Mouse (Mus musculus): Measurements from ENCODE around the gene Tekt3. TPM values are rescaled to one million over a fixed set of nuclear protein-coding genes. Genes with fewer than 3 reads are reported as not detected.

The Tekt3 gene
- polyA plus RNA-seq, 1 experiment from 2014 or later = not detected

GRCm38 (mm10) chr11:63084536-63084935, 23.1 kb downstream of the Tekt3 start:
- no peak overlapping the region for H3K27ac ChIP-seq
- H3K27me3 ChIP-seq (replicated peaks) = no peaks in the 10 kb centered on the region
- ATAC-seq (replicated peaks) = no peak
- H3K9me3 ChIP-seq = no peaks in the 10 kb centered on the region
- H3K4me3 ChIP-seq = no peak overlapping the region
- WGBS = 83% methylated on average over 3 of the region's 3 CpGs
- H3K4me2 ChIP-seq = no peak overlapping the region
- no peaks in the 10 kb centered on the region for H3K36me3 ChIP-seq (replicated peaks)
- no peaks in the 10 kb centered on the region for H3K4me1 ChIP-seq
- H3K9ac ChIP-seq = no peak overlapping the region

GRCm38 (mm10) chr11:63088672-63089071, 27.2 kb downstream of the Tekt3 start:
- H3K4me2 ChIP-seq = no peak overlapping the region
- no peaks in the 10 kb centered on the region for H3K36me3 ChIP-seq (replicated peaks)
- no peaks in the 10 kb centered on the region for H3K9me3 ChIP-seq
- 89% methylated on average over 6 of the region's 6 CpGs for WGBS
- H3K27ac ChIP-seq = no peak overlapping the region
- H3K4me1 ChIP-seq = no peaks in the 10 kb centered on the region
- no peaks in the 10 kb centered on the region for H3K27me3 ChIP-seq (replicated peaks)
- no peak overlapping the region for H3K9ac ChIP-seq
- no peak for ATAC-seq (replicated peaks)
- no peak overlapping the region for H3K4me3 ChIP-seq

GRCm38 (mm10) chr11:63090210-63090609, 28.8 kb downstream of the Tekt3 start:
- Histone ChIP-seq H3K36me3 (replicated peaks) (no peaks in the 10 kb centered on the region), H3K4me3 (no peak overlapping the region), H3K9me3 (no peaks in the 10 kb centered on the region), H3K4me2 (no peak overlapping the region), H3K27ac (no peak overlapping the region), H3K9ac (no peak overlapping the region), H3K27me3 (replicated peaks) (no peaks in the 10 kb centered on the region), H3K4me1 (no peaks in the 10 kb centered on the region)
- ATAC-seq (replicated peaks) = no peak
- 56% methylated on average over 4 of the region's 4 CpGs for WGBS

- Histone ChIP-seq H3K27ac (no peak overlapping the region), H3K4me1 (no peaks in the 10 kb centered on the region), H3K4me2 (no peak overlapping the region), H3K9me3 (no peaks in the 10 kb centered on the region), H3K36me3 (replicated peaks) (no peaks in the 10 kb centered on the region), H3K4me3 (no peak overlapping the region), H3K9ac (no peak overlapping the region), H3K27me3 (replicated peaks) (no peaks in the 10 kb centered on the region)
- no peak for ATAC-seq (replicated peaks)
- WGBS = 97% methylated on average over 6 of the region's 6 CpGs
Measured at GRCm38 (mm10) chr11:63090986-63091385, 29.5 kb downstream of the Tekt3 start.

GRCm38 (mm10) chr11:63092271-63092670, 30.8 kb downstream of the Tekt3 start:
- Histone ChIP-seq H3K4me3 (no peak overlapping the region), H3K27ac (no peak overlapping the region), H3K4me1 (no peaks in the 10 kb centered on the region), H3K36me3 (replicated peaks) (no peaks in the 10 kb centered on the region), H3K27me3 (replicated peaks) (no peaks in the 10 kb centered on the region), H3K4me2 (no peak overlapping the region), H3K9me3 (no peaks in the 10 kb centered on the region), H3K9ac (no peak overlapping the region)
- no peak for ATAC-seq (replicated peaks)
- WGBS = 70% methylated on average over 5 of the region's 5 CpGs

- H3K4me1 ChIP-seq = no peaks in the 10 kb centered on the region
- no peak overlapping the region for H3K4me2 ChIP-seq
- no peak overlapping the region for H3K27ac ChIP-seq
- no peak for ATAC-seq (replicated peaks)
- no peak overlapping the region for H3K9ac ChIP-seq
- H3K4me3 ChIP-seq = no peak overlapping the region
- WGBS = 75% methylated on average over 5 of the region's 5 CpGs
- no peaks in the 10 kb centered on the region for H3K9me3 ChIP-seq
- no peaks in the 10 kb centered on the region for H3K27me3 ChIP-seq (replicated peaks)
- no peaks in the 10 kb centered on the region for H3K36me3 ChIP-seq (replicated peaks)
Measured at GRCm38 (mm10) chr11:63093601-63094000, 32.1 kb downstream of the Tekt3 start.

GRCm38 (mm10) chr11:63094496-63094895, 33.0 kb downstream of the Tekt3 start:
- Histone ChIP-seq H3K9ac (no peak overlapping the region), H3K9me3 (no peaks in the 10 kb centered on the region), H3K4me3 (no peak overlapping the region), H3K4me1 (no peaks in the 10 kb centered on the region), H3K27ac (no peak overlapping the region), H3K4me2 (no peak overlapping the region), H3K27me3 (replicated peaks) (no peaks in the 10 kb centered on the region), H3K36me3 (replicated peaks) (no peaks in the 10 kb centered on the region)
- WGBS = 87% methylated on average over 8 of the region's 8 CpGs
- no peak for ATAC-seq (replicated peaks)

GRCm38 (mm10) chr11:63098016-63098415, 36.6 kb downstream of the Tekt3 start:
- no peak for ATAC-seq (replicated peaks)
- Histone ChIP-seq H3K4me2 (no peak overlapping the region), H3K27ac (no peak overlapping the region), H3K27me3 (replicated peaks) (no peaks in the 10 kb centered on the region), H3K36me3 (replicated peaks) (no peaks in the 10 kb centered on the region), H3K4me1 (no peaks in the 10 kb centered on the region), H3K4me3 (no peak overlapping the region), H3K9me3 (no peaks in the 10 kb centered on the region), H3K9ac (no peak overlapping the region)
- WGBS = 88% methylated on average over 3 of the region's 3 CpGs

GRCm38 (mm10) chr11:63099390-63099789, 37.9 kb downstream of the Tekt3 start:
- Histone ChIP-seq H3K4me2 (no peak overlapping the region), H3K4me3 (no peak overlapping the region), H3K27me3 (replicated peaks) (no peaks in the 10 kb centered on the region), H3K9me3 (no peaks in the 10 kb centered on the region), H3K27ac (no peak overlapping the region), H3K36me3 (replicated peaks) (no peaks in the 10 kb centered on the region), H3K4me1 (no peaks in the 10 kb centered on the region), H3K9ac (no peak overlapping the region)
- WGBS = 83% methylated on average over 3 of the region's 3 CpGs
- ATAC-seq (replicated peaks) = no peak

GRCm38 (mm10) chr11:63103256-63103655, 41.8 kb downstream of the Tekt3 start:
- H3K4me1 ChIP-seq = no peaks in the 10 kb centered on the region
- WGBS = 87% methylated on average over 7 of the region's 7 CpGs
- no peaks in the 10 kb centered on the region for H3K9me3 ChIP-seq
- H3K4me2 ChIP-seq = no peak overlapping the region
- H3K36me3 ChIP-seq (replicated peaks) = no peaks in the 10 kb centered on the region
- no peak overlapping the region for H3K27ac ChIP-seq
- H3K27me3 ChIP-seq (replicated peaks) = no peaks in the 10 kb centered on the region
- no peak overlapping the region for H3K4me3 ChIP-seq
- no peak for ATAC-seq (replicated peaks)
- no peak overlapping the region for H3K9ac ChIP-seq

- Histone ChIP-seq H3K4me3 (no peak overlapping the region), H3K9ac (no peak overlapping the region), H3K9me3 (no peaks in the 10 kb centered on the region), H3K4me1 (no peaks in the 10 kb centered on the region), H3K27ac (no peak overlapping the region), H3K36me3 (replicated peaks) (no peaks in the 10 kb centered on the region), H3K27me3 (replicated peaks) (no peaks in the 10 kb centered on the region), H3K4me2 (no peak overlapping the region)
- no peak for ATAC-seq (replicated peaks)
- WGBS = 96% methylated on average over 2 of the region's 2 CpGs
Measured at GRCm38 (mm10) chr11:63104026-63104425, 42.6 kb downstream of the Tekt3 start.

- H3K9me3 ChIP-seq = no peaks in the 10 kb centered on the region
- no peak overlapping the region for H3K27ac ChIP-seq
- no peaks in the 10 kb centered on the region for H3K27me3 ChIP-seq (replicated peaks)
- no peak overlapping the region for H3K4me3 ChIP-seq
- ATAC-seq (replicated peaks) = no peak
- H3K4me1 ChIP-seq = no peaks in the 10 kb centered on the region; the same call in 1 of the 2 replicates
- no peak overlapping the region for H3K4me2 ChIP-seq
- WGBS = 44% methylated on average over 1 of the region's 1 CpGs
- H3K36me3 ChIP-seq (replicated peaks) = no peaks in the 10 kb centered on the region
- H3K9ac ChIP-seq = no peak overlapping the region
Measured at GRCm38 (mm10) chr11:63109230-63109775, 47.8 kb downstream of the Tekt3 start.

GRCm38 (mm10) chr11:63110329-63110728, 48.9 kb downstream of the Tekt3 start:
- no peaks in the 10 kb centered on the region for H3K36me3 ChIP-seq (replicated peaks)
- H3K9me3 ChIP-seq = no peaks in the 10 kb centered on the region
- H3K4me3 ChIP-seq = no peak overlapping the region
- no peak overlapping the region for H3K4me2 ChIP-seq
- no peaks in the 10 kb centered on the region; the same call in 1 of the 2 replicates for H3K4me1 ChIP-seq
- H3K9ac ChIP-seq = no peak overlapping the region
- H3K27me3 ChIP-seq (replicated peaks) = no peaks in the 10 kb centered on the region
- 87% methylated on average over 3 of the region's 3 CpGs for WGBS
- H3K27ac ChIP-seq = no peak overlapping the region
- no peak for ATAC-seq (replicated peaks)
